Mouse (Mus musculus) embryonic fibroblast, embryonic 13.5 days (primary cell): Measurements from ENCODE around the gene Hvcn1.

Experiments
- CTCF ChIP-seq: IDR thresholded peaks from 2 replicates; pipeline ENCODE4 v1.5.1; 2011; ENCODE audit warnings: mild to moderate bottlenecking, control low read depth, low read length, moderate library complexity, borderline replicate concordance; ENCODE audit not compliant: insufficient read depth
- POLR2A ChIP-seq: IDR thresholded peaks from 2 replicates; pipeline ENCODE4 v1.6.1; 2011; ENCODE audit warnings: low read depth, mild to moderate bottlenecking, control low read depth, low read length, moderate library complexity

DNA sequence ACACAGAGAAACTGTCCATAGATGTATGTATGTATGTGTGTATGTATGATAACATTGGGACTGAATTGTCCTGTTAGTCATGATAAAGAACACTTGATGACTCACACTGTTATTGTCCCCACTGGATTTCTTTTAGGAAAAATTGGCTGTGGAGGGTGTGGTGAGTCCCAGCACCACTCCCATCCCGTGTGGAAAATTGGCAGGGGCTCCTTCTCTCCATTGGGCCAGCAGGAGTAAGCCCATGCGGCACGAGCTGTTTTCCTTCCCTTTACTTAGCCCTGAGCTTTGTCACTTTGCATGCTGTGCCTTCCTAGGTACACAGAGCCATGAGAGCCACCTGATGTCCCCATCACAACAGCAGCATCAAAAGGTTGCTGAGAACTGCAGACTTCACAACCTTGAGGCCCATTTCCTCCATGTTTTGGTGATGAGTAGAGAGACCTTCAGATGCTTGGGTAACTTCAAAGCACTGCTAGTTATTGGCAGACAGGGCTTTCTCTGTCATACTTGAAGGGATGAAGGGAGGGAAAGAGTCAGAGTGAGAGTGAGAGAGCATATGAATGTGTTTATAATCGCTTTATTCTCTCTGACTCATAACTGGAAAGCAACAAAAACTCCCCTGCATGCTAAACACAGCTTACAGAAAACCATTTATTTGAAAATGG, 81.7 kb downstream of the Hvcn1 start:
- TF ChIP-seq CTCF (no peak), POLR2A (no peak)
